Mouse (Mus musculus) neural tube, embryonic 11.5 days (tissue): ENCODE measurements around the gene Defb47. TPM values are rescaled to one million over a fixed set of nuclear protein-coding genes. Genes with fewer than 3 reads are reported as not detected.
A peak's percentile ranks its signal among the peaks of the same experiment; 100 is the strongest.

Experiments
- ATAC-seq: fragments of 200-750 bp; cut with Nextera tagmentation; 2 replicates; pipeline ENCODE4 v1.8.0; 2017; ENCODE audit warnings: moderate number of reproducible peaks, mild to moderate bottlenecking, moderate TSS enrichment, moderate library complexity; ENCODE audit not compliant: insufficient read depth, low FRiP score, low TSS enrichment
- DNase-seq: peaks from one replicate; pipeline ENCODE4 v3.0.0-alpha.2; 2015; ENCODE audit warnings: low spot score
- H3K27ac ChIP-seq: fragments of 300-500 bp; sonication (generic); 2 replicates; pipeline ENCODE4 v1.5.1; 2014; ENCODE audit warnings: low read depth, mild to moderate bottlenecking, low read length
- H3K27me3 ChIP-seq: fragments of 300-500 bp; sonication (generic); 2 replicates; pipeline ENCODE4 v1.6.1; 2014; ENCODE audit warnings: mild to moderate bottlenecking, low read length, mixed read lengths; ENCODE audit not compliant: control insufficient read depth, insufficient read depth
- H3K36me3 ChIP-seq: fragments of 300-500 bp; sonication (generic); 2 replicates; pipeline ENCODE4 v1.6.1; 2014; ENCODE audit warnings: mild to moderate bottlenecking, low read length, moderate library complexity, mixed read lengths; ENCODE audit not compliant: control insufficient read depth, insufficient read depth
- H3K4me1 ChIP-seq: fragments of 300-500 bp; sonication (generic); 2 replicates; pipeline ENCODE4 v1.6.1; 2014; ENCODE audit warnings: low read length, mixed read lengths; ENCODE audit not compliant: control insufficient read depth, insufficient read depth
- H3K4me2 ChIP-seq: fragments of 300-500 bp; sonication (generic); 2 replicates; pipeline ENCODE4 v1.6.1; 2014; ENCODE audit warnings: low read depth, mild to moderate bottlenecking, moderate library complexity
- H3K4me3 ChIP-seq: fragments of 300-500 bp; sonication (generic); 2 replicates; pipeline ENCODE4 v1.5.1; 2014; ENCODE audit warnings: low read depth, low read length
- H3K9ac ChIP-seq: fragments of 300-500 bp; sonication (generic); 2 replicates; pipeline ENCODE4 v1.6.1; 2014; ENCODE audit warnings: mild to moderate bottlenecking, low read length
- H3K9me3 ChIP-seq: fragments of 300-500 bp; sonication (generic); 2 replicates; pipeline ENCODE4 v1.6.1; 2016; ENCODE audit warnings: low read length; ENCODE audit not compliant: control insufficient read depth
- WGBS: fragments of 180-500 bp; shearing (Covaris S2); extraction: QIAGEN DNeasy Blood & Tissue Kit; methylation state at CpG from one replicate; pipeline ENCODE4 v1.1.7; 2014; 5-methylcytosine and 5-hydroxymethylcytosine counted together
- polyA plus RNA-seq: library from polyadenylated mRNA; unstranded; fragments of >200 nt; fragmentation: Nextera tagmentation; extraction: Ambion mirVana; gene quantifications from 2 replicates; pipeline ENCODE4 v1.2.1, GENCODE M21; 2014

Gene Defb47
- polyA plus RNA-seq = not detected in 2 replicates

DNA sequence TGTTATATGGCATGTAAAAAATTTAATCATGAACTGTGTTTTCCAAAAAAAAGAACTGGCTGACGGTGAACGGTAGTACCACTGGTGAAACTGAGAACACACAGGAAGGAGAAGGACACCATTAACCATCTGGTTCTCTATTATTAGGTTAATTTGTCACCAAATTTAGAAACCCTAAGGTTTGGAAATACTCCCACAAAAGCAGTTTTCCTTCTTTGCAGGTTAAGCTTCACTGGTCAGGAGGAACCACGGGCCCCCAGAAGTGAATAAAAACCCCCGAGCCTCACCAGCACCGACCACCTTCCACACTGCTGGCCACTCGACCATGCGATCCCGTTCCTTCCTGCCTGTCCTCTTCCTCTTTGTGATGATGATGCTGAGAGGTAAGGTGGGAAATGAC, at the start of gene Defb47:
Gene Defb47 (plus strand): TSS at position 301 of the 400 bp plus-strand sequence.
- DNase-seq = no peak
- no peaks in the 10 kb centered on the region for H3K9me3 ChIP-seq
- no peak within 1 kb of the TSS for H3K4me3 ChIP-seq
- H3K27ac ChIP-seq = no peak within 1 kb of the TSS
- H3K9ac ChIP-seq = no peak within 1 kb of the TSS
- H3K36me3 ChIP-seq = no peaks in the 10 kb centered on the region
- WGBS = 87% methylated on average over 8 of the region's 8 CpGs
- no peak within 1 kb of the TSS for H3K4me2 ChIP-seq
- no peaks in the 10 kb centered on the region for H3K27me3 ChIP-seq
- ATAC-seq = no peak
- H3K4me1 ChIP-seq = no peaks in the 10 kb centered on the region

DNA sequence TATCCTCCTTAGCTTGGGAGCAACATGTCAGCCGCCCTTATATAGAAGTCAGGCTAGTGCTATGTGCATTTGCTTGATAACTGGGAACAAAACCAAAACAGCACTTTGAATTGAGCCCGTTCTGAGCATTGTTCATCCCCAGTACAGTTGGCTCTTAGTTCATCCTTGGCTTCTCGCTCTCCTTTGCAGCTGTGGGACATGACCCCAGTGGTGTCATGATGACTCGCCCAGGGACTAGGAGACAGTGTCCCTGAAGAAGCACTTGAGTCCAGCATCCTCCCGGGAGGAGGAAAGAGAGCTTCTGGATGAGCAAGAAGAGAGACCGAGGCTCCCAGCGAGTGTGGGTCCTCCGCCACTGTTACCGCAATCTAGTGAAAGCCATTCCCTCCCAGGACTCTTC, 41.8 kb upstream of the Defb47 start:
- Histone ChIP-seq H3K27ac (no peak overlapping the region), H3K4me1 (no peaks in the 10 kb centered on the region), H3K36me3 (peaks cover 6% of the 10 kb centered on the region; the same call in 1 of the 2 replicates), H3K27me3 (no peaks in the 10 kb centered on the region), H3K4me3 (no peak overlapping the region), H3K9me3 (no peaks in the 10 kb centered on the region), H3K9ac (no peak overlapping the region), H3K4me2 (no peak overlapping the region)
- 91% methylated on average over 9 of the region's 9 CpGs for WGBS
- DNase-seq = no peak
- no peak for ATAC-seq

DNA sequence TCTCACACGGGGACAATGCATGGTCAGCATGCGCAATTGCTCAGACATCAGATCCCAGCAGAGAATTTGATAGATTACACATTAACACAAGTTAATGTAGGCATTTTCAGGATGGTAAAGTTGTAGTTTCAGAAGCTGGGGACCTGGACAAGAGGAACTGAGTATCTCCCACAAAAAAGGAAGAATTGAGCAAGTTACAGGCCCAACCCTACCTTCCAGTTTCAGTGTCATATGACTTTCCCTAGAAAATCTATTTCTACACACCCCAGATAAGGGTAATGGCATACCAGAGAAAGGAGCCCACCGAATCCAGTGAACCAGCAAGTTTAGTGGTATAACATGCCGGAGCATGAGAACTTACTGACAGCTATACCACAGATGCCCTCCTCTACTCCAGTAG, 34.2 kb upstream of the Defb47 start:
- H3K36me3 ChIP-seq = no peaks in the 10 kb centered on the region
- 79% methylated on average over 4 of the region's 4 CpGs for WGBS
- ATAC-seq (no peak), DNase-seq (no peak)
- no peak overlapping the region for H3K4me3 ChIP-seq
- no peak overlapping the region for H3K27ac ChIP-seq
- no peak overlapping the region for H3K4me2 ChIP-seq
- H3K9me3 ChIP-seq = no peaks in the 10 kb centered on the region
- no peak overlapping the region for H3K9ac ChIP-seq
- H3K27me3 ChIP-seq = no peaks in the 10 kb centered on the region
- 0 out of 2 replicates have a peak, but pooled peaks cover 5% of the 10 kb centered on the region for H3K4me1 ChIP-seq

DNA sequence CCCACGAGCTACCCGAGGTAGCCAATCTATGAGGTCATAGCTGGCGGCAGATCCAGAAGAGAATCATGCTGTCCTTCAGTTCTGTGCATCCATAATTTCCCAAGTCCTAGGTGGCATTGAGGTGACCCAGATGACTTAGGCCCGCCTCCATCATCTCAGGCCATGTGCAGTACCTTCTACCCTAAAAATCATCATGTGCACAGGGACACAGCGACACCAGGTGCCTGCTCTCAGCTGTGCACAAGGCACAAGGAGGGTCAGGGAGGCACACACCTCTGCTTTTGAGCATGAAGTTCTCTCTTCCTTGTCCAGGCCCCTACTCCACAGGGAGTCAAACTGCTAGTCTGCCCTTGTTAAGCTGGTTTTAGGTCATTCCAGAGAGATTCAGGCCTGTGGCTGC, 32.5 kb upstream of the Defb47 start:
- H3K4me2 ChIP-seq = no peak overlapping the region
- H3K36me3 ChIP-seq = no peaks in the 10 kb centered on the region
- H3K4me1 ChIP-seq = 0 out of 2 replicates have a peak, but pooled peaks cover 5% of the 10 kb centered on the region
- no peaks in the 10 kb centered on the region for H3K27me3 ChIP-seq
- no peak overlapping the region for H3K27ac ChIP-seq
- no peak overlapping the region for H3K9ac ChIP-seq
- WGBS = 87% methylated on average over 5 of the region's 5 CpGs
- no peak overlapping the region for H3K4me3 ChIP-seq
- ATAC-seq (no peak), DNase-seq (no peak)
- no peaks in the 10 kb centered on the region for H3K9me3 ChIP-seq

DNA sequence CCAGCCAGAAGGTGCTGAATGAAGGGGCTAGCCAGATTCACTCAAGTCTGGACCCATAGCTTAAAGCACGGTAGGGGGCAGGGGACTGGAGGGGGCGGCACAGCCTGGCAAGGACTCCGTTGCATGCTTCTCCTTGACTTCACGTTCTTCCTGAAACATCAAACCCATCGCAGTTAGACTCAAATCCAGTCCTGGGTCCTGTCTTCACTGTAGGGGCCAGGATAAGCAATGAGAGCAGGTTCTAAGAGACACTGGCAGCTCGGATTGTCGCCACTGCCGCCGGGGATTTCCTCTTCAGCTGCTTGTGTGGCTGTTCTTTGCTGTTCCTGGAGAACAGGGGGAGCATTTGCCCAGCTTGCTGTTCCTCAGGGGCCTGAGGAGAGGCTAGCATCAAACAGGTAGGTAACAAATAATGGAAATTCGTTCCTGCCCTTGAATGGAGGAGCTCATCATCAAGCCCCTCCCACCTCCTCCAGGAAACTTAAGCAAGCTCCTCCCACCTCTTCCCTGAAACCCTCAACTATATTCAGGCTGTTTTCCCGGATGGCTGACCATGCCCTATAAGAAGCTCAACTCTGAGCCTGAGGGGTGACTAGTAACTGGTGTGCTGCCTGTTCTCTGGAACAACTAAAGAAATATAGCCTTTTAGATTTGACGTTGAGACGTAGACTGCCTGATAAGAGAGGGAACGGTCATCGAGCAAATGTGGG, 31.9 kb upstream of the Defb47 start:
- Histone ChIP-seq H3K4me3 (peak overlapping the region; percentile 19), H3K9me3 (no peaks in the 10 kb centered on the region), H3K4me1 (0 out of 2 replicates have a peak, but pooled peaks cover 5% of the 10 kb centered on the region), H3K27me3 (no peaks in the 10 kb centered on the region), H3K4me2 (peak overlapping the region; percentile 35), H3K27ac (no peak overlapping the region), H3K36me3 (no peaks in the 10 kb centered on the region), H3K9ac (no peak overlapping the region)
- DNase-seq (no peak), ATAC-seq (no peak)
- 23% methylated on average over 15 of the region's 15 CpGs for WGBS

DNA sequence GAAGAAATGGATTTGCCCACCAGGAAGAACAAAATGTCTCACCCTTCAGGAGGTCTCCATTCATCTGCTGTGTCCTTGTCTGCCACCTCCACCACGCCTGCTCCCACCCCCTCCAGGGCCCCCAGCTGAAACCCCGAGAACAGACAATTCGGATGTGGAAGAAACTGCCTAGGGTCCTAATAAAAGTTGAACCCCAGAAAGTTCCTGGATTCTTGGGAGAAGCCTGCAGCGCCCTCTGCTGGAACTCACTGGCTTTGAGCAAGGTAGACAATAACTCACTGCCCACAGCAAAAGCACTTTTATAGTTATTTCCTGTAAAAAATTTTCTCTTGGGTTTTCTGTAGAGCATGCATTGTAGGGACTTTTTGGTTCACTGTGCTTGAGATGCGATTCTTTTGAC, 22.8 kb upstream of the Defb47 start:
- H3K4me1 ChIP-seq = no peaks in the 10 kb centered on the region
- no peaks in the 10 kb centered on the region for H3K9me3 ChIP-seq
- no peaks in the 10 kb centered on the region for H3K36me3 ChIP-seq
- no peak overlapping the region for H3K27ac ChIP-seq
- H3K4me2 ChIP-seq = no peak overlapping the region
- H3K27me3 ChIP-seq = no peaks in the 10 kb centered on the region
- DNase-seq (peak; percentile 78), ATAC-seq (no peak)
- H3K9ac ChIP-seq = no peak overlapping the region
- H3K4me3 ChIP-seq = no peak overlapping the region
- WGBS = 13% methylated on average over 5 of the region's 5 CpGs

DNA sequence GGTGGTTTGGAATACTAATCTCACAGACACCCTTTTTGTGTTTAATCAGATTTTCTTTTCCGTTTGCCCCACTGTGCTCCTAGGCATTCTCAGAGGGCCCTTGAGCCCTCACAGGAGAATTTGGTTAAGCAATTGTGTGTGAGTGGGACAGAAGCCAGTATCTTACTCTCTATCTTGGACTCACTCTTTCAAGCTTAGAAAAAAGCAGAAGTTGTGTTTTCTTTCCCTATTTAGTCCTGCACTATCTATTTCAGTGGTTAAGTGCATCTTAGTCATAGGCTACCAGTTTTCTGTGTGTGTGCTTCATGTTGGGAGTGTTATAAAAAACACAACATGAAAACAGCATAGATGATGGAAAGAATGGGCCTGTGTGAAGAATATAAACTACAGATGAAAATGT, 18.1 kb upstream of the Defb47 start:
- H3K4me3 ChIP-seq = no peak overlapping the region
- no peak overlapping the region for H3K9ac ChIP-seq
- WGBS = 86% methylated on average over 1 of the region's 1 CpGs
- no peaks in the 10 kb centered on the region for H3K27me3 ChIP-seq
- no peaks in the 10 kb centered on the region for H3K9me3 ChIP-seq
- H3K4me2 ChIP-seq = no peak overlapping the region
- DNase-seq (no peak), ATAC-seq (no peak)
- no peaks in the 10 kb centered on the region for H3K4me1 ChIP-seq
- H3K36me3 ChIP-seq = no peaks in the 10 kb centered on the region
- no peak overlapping the region for H3K27ac ChIP-seq

DNA sequence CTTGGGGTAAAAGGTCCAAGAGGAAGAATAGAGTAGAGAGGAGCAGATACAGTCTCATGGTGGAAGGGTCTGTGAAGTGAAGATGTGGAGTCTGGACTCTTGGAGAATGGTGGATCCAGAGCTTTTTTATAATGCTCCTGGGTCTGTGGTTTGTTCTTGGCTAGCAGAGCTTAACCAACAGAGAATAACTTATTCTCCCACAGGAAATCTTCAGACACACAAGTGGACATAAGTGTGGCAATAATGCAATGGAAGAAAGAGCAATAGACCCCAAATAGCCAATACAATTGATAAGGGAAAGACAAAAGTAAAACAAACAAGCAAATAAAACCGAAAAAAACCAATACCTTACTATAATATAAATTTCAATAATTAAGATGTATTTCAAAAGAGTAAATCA, 13.5 kb upstream of the Defb47 start, which contains the start of gene Defb48:
Gene Defb48 (minus strand): TSS at position 101 of the 400 bp plus-strand sequence.
- Histone ChIP-seq H3K27me3 (no peaks in the 10 kb centered on the region), H3K9me3 (no peaks in the 10 kb centered on the region), H3K4me3 (no peak within 1 kb of the TSS), H3K36me3 (no peaks in the 10 kb centered on the region), H3K4me1 (no peaks in the 10 kb centered on the region), H3K9ac (no peak within 1 kb of the TSS), H3K4me2 (no peak within 1 kb of the TSS), H3K27ac (no peak within 1 kb of the TSS)
- ATAC-seq (no peak), DNase-seq (no peak)
- 60% methylated on average over 1 of the region's 1 CpGs for WGBS

DNA sequence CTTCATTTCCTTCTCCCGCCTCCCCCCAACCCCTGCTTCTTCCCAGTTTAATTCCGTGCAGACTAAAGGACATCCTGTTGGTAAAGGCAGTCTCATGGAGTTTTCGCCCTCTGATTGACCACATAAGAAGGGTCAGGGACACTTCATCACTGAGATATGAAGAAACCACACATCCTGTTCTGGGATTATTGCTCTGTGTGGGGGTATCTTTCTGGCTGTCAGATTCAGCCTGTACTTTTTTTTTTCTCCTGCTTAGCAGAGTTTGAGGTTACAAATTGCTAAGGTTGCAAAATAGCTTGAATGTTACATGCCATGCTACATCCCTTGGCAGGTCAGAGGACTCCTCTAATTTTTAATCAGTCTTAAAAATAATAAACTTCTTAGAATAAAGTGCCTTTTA, 6.6 kb upstream of the Defb47 start:
- WGBS = 85% methylated on average over 3 of the region's 3 CpGs
- Histone ChIP-seq H3K9me3 (no peaks in the 10 kb centered on the region), H3K27ac (no peak overlapping the region), H3K9ac (no peak overlapping the region), H3K4me1 (no peaks in the 10 kb centered on the region), H3K4me2 (no peak overlapping the region), H3K36me3 (no peaks in the 10 kb centered on the region), H3K4me3 (no peak overlapping the region), H3K27me3 (no peaks in the 10 kb centered on the region)
- DNase-seq (no peak), ATAC-seq (no peak)
